Mouse (Mus musculus): ENCODE measurements at regions not wholly inside any gene's neighbourhood (a gene's known extent, or its start where the extent isn't known, plus 50 kb on each side); places are given as distances from the start of the nearest gene placed in this dataset.

- TF ChIP-seq POLR2A (IDR thresholded peaks at IDR 0.05; ENCODE audit: extremely low read depth, insufficient read depth, low read length) (no peak), CTCF (IDR thresholded peaks at IDR 0.05; ENCODE audit: extremely low read depth, insufficient read depth, low read length) (peak; percentile 64)
Observed at GRCm38 (mm10) chr14:76739836-76740597, 183.3 kb upstream of the Serp2 start.
